Mouse (Mus musculus): ENCODE data around the gene Aacs. TPM values are rescaled to one million over a fixed set of nuclear protein-coding genes. Genes with fewer than 3 reads are reported as not detected.
A peak's percentile ranks its signal among the peaks of the same experiment; 100 is the strongest.
"Not testable (repeated sequence)": the region's sequence is repeated elsewhere in the genome, so short reads cannot be mapped to it uniquely, and the experiment has no call there.

The Aacs gene
- polyA plus RNA-seq, 1 experiment from 2014 or later, result 40.7 TPM

DNA sequence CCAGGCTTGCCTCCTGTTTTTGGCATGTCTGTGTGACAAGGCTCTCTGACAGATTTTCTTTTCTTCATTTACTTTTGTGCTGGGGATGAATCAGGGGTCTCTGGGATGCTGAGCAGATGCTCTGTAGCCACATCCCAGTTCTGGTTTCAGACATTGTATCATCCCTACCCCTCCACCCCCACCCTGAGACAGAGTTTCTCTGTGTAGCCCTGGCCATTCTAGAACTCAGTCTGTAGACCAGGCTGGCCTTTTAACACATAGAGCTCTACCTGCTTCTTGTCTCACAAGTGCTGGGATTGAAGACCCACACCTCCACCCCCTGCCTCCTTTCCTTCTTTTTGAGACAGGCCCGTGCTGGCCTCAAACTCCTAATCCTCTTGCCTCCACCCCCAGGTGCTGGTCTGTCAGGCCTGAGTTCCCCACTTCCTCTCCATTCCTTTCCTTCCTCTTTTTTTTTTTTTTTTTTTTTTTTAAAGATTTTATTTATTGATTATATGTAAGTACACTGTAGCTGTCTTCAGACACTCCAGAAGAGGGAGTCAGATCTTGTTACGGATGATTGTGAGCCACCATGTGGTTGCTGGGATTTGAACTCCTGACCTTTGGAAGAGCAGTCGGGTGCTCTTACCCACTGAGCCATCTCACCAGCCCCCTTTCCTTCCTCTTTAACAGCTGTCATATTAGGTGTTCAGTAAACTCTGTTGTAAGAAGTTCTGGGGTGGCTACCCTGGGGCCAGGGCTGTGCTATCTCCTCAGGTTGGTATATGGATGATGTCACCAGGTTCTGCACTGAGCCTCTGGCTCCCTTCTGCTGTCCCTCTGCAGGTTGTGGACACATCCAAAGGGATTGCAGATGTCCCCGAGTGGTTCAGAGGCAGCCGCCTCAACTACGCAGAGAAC lies 8.3 kb downstream of the Aacs start:
- no peak overlapping the region for H3K4me2 ChIP-seq
- no peak overlapping the region for H3K27ac ChIP-seq
- 73% methylated on average over 6 of the region's 6 CpGs for WGBS

DNA sequence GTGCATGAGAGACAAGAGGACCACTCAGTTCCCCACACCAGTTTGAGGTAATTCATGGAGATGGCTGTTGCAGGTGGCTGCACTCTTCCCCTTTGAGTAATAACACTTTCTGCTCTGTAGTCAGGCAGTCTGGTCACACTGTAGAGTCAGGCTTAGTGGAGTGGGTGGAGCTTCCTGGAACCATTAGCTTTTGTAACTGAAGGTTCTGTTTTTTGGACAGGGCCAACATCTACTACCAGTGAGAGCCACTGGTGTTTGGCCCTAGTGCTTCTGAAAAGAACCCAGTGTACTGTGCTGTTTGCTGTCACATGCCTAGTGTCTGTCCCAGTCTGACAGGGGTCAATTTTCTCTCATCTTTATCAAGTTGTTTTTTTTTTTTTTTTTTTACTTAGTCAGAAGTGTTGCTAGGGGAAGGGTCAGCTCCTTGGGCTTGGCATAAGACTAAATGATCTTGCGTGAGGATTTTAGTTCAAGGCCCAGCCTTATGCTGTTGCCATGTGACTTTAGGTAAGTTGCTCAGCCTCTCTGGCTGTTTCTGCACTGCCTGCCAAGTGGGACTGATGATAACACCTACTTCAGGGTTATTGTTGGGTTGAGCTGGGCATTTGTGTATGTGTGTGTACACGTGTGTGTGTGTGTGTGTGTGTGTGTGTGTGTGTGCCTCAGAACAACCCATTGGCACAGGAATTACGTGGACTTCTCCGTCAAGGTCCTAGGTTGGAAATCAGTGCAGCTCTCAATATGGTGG lies 9.6 kb downstream of the Aacs start:
- H3K4me3 ChIP-seq (replicated peaks), result no peak overlapping the region
- peaks cover 25% of the 10 kb centered on the region for H3K4me1 ChIP-seq
- H3K9me3 ChIP-seq (replicated peaks), result no peaks in the 10 kb centered on the region
- H3K9ac ChIP-seq, result no peak overlapping the region
- no peak for ATAC-seq (replicated peaks; ENCODE audit: low FRiP score)
- peaks cover 39% of the 10 kb centered on the region for H3K36me3 ChIP-seq
- H3K4me2 ChIP-seq, result no peak overlapping the region
- H3K27ac ChIP-seq, result no peak overlapping the region
- WGBS, result 90% methylated on average over 4 of the region's 4 CpGs
- H3K27me3 ChIP-seq, result no peaks in the 10 kb centered on the region

More for the DNA sequence above, 8.3 kb downstream of the Aacs start:
- Histone ChIP-seq H3K36me3 (peaks cover 32% of the 10 kb centered on the region), H3K9me3 (replicated peaks) (no peaks in the 10 kb centered on the region), H3K4me3 (replicated peaks) (no peak overlapping the region), H3K27me3 (no peaks in the 10 kb centered on the region), H3K4me1 (peaks cover 25% of the 10 kb centered on the region), H3K9ac (no peak overlapping the region)
- no peak for ATAC-seq (replicated peaks; ENCODE audit: low FRiP score)

DNA sequence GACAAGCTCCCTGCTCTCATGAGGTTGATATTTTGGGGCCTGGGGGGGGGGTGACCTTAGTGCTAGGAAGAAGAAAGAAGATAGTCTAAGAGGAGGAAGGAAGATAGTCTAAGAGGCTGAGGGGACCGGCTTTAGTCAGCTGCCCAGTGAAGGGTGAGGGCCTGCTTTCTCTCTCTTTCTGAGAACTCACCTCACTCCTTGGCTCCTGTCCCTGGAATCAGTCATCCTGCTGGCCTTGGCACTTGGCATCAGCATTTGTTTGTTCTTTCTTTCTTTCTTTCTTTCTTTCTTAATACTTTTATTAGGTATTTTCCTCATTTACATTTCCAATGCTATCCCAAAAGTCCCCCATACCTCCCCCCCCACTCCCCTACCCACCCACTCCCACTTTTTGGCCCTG lies 10.5 kb downstream of the Aacs start:
- peaks cover 20% of the 10 kb centered on the region for H3K4me1 ChIP-seq
- H3K27ac ChIP-seq, result no peak overlapping the region
- ATAC-seq (replicated peaks; ENCODE audit: low FRiP score), result no peak
- no peaks in the 10 kb centered on the region for H3K27me3 ChIP-seq
- H3K4me2 ChIP-seq, result no peak overlapping the region
- H3K36me3 ChIP-seq, result peaks cover 46% of the 10 kb centered on the region
- H3K9ac ChIP-seq, result no peak overlapping the region
- no peaks in the 10 kb centered on the region for H3K9me3 ChIP-seq (replicated peaks)
- no peak overlapping the region for H3K4me3 ChIP-seq (replicated peaks)
- 90% methylated on average over 1 of the region's 1 CpGs for WGBS

GRCm38 (mm10) chr5:125487375-125488115 lies 11.9 kb downstream of the Aacs start:
- peaks cover 55% of the 10 kb centered on the region for H3K36me3 ChIP-seq
- 37% methylated on average over 11 of the region's 11 CpGs for WGBS
- ATAC-seq (replicated peaks; ENCODE audit: low FRiP score), result peak; percentile 95
- H3K4me2 ChIP-seq, result peak overlapping the region; percentile 8
- no peak overlapping the region for H3K9ac ChIP-seq
- H3K4me3 ChIP-seq (replicated peaks), result no peak overlapping the region
- no peaks in the 10 kb centered on the region for H3K9me3 ChIP-seq (replicated peaks)
- H3K27me3 ChIP-seq, result no peaks in the 10 kb centered on the region
- peak overlapping the region; percentile 85 for H3K27ac ChIP-seq
- peaks cover 20% of the 10 kb centered on the region for H3K4me1 ChIP-seq

DNA sequence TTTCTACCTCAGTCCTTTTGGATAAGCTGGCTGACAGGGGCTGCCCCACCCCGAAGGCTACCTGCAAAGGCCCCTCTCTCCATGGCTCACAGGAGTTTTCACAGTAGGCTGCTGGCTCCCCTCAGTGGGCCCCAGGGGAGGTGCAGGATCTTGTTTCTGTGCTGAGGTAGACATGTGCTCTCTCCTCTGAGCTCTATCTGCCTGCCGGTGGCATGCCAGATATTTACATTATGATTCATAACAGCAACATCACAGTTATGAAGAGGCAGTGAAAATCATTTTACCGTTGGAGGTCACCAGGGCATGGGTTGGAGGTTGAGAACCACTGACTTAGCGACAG lies 12.5 kb downstream of the Aacs start:
- no peaks in the 10 kb centered on the region for H3K9me3 ChIP-seq (replicated peaks)
- H3K9ac ChIP-seq, result no peak overlapping the region
- H3K27ac ChIP-seq, result peak overlapping the region; percentile 85
- peaks cover 55% of the 10 kb centered on the region for H3K36me3 ChIP-seq
- peaks cover 20% of the 10 kb centered on the region for H3K4me1 ChIP-seq
- 41% methylated on average over 4 of the region's 4 CpGs for WGBS
- no peaks in the 10 kb centered on the region for H3K27me3 ChIP-seq
- peak overlapping the region; percentile 8; the same call in 1 of the 2 replicates for H3K4me2 ChIP-seq
- no peak overlapping the region for H3K4me3 ChIP-seq (replicated peaks)
- peak; percentile 78 for ATAC-seq (replicated peaks; ENCODE audit: low FRiP score)

DNA sequence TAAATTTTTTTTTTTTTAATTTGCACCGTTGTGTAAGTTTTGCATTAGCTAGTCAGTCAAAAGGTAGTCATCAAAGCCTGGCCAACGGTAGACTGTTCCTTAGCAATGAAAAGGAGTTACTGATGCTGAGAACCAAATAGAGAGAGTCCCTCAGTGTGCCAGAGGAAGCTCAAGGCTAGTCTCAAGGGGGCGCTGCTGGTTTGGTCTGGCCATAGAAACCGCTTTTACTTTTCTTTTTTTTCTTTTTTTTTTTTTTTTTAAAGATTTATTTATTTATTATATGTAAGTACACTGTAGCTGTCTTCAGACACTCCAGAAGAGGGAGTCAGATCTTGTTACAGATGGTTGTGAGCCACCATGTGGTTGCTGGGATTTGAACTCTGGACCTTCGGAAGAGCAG lies 13.3 kb downstream of the Aacs start:
- ATAC-seq (replicated peaks; ENCODE audit: low FRiP score); H3K9me3 ChIP-seq (replicated peaks); H3K4me2 ChIP-seq; H3K4me3 ChIP-seq (replicated peaks); H3K27me3 ChIP-seq; H3K9ac ChIP-seq; H3K27ac ChIP-seq: not testable (repeated sequence)
- peaks cover 20% of the 10 kb centered on the region for H3K4me1 ChIP-seq
- WGBS, result 90% methylated on average over 5 of the region's 5 CpGs
- peaks cover 51% of the 10 kb centered on the region for H3K36me3 ChIP-seq

GRCm38 (mm10) chr5:125491107-125491506 lies 15.5 kb downstream of the Aacs start:
- no peak overlapping the region for H3K27ac ChIP-seq
- no peaks in the 10 kb centered on the region for H3K27me3 ChIP-seq
- 92% methylated on average over 10 of the region's 10 CpGs for WGBS

GRCm38 (mm10) chr5:125492379-125493092 lies 16.9 kb downstream of the Aacs start:
- Histone ChIP-seq H3K4me3 (replicated peaks) (no peak overlapping the region), H3K9me3 (replicated peaks) (no peaks in the 10 kb centered on the region), H3K36me3 (peaks cover 48% of the 10 kb centered on the region), H3K9ac (no peak overlapping the region), H3K27me3 (no peaks in the 10 kb centered on the region), H3K4me2 (no peak overlapping the region), H3K27ac (no peak overlapping the region), H3K4me1 (peaks cover 12% of the 10 kb centered on the region)
- ATAC-seq (replicated peaks; ENCODE audit: low FRiP score), result no peak
- WGBS, result 70% methylated on average over 17 of the region's 17 CpGs

More at GRCm38 (mm10) chr5:125491107-125491506, 15.5 kb downstream of the Aacs start:
- Histone ChIP-seq H3K4me1 (peaks cover 20% of the 10 kb centered on the region), H3K4me2 (no peak overlapping the region), H3K4me3 (replicated peaks) (no peak overlapping the region), H3K9me3 (replicated peaks) (no peaks in the 10 kb centered on the region), H3K9ac (no peak overlapping the region), H3K36me3 (peaks cover 48% of the 10 kb centered on the region)
- no peak for ATAC-seq (replicated peaks; ENCODE audit: low FRiP score)

DNA sequence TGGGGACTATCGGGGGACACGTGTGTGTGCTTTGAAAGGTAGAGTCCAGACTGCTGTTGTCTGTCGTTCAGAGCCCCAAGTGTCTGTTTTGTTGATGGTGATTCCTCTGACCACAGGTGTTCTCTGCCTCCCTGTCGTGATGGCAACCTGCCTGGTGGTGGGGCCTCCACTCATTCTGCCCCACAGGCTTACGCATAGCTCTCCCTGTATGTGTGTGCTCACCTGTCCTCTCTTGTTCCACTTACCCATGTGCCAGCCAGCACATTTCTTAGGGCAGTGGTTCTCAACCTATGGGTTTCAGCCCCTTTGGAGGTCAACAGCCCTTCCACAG lies 17.4 kb downstream of the Aacs start:
- peaks cover 6% of the 10 kb centered on the region for H3K4me1 ChIP-seq
- no peak overlapping the region for H3K4me2 ChIP-seq
- H3K27ac ChIP-seq, result no peak overlapping the region
- no peak for ATAC-seq (replicated peaks; ENCODE audit: low FRiP score)
- peaks cover 48% of the 10 kb centered on the region for H3K36me3 ChIP-seq
- 76% methylated on average over 5 of the region's 5 CpGs for WGBS
- no peaks in the 10 kb centered on the region for H3K27me3 ChIP-seq
- no peak overlapping the region for H3K4me3 ChIP-seq (replicated peaks)
- H3K9me3 ChIP-seq (replicated peaks), result no peaks in the 10 kb centered on the region
- no peak overlapping the region for H3K9ac ChIP-seq

DNA sequence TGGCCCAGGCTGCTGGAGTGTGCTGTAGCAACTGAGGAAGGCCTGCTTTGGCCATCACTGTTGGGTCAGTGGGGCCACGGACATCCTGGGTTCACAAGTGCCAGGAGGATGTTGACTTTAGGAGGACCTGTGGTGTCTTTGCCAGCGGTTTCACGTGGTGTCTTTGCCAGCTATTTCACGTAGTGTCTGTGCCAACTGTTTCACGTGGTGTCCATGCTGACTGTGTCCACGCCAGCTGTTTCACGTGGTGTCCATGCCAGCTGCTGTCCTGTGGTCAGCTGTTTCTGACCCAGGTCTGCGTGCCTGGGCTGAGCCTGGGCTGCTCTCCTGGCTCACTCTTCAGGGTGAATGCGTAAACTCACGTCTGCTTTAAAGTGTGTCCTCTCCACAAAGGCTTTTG lies 20.0 kb downstream of the Aacs start:
- Histone ChIP-seq H3K27ac (no peak overlapping the region), H3K4me2 (no peak overlapping the region), H3K9me3 (replicated peaks) (no peaks in the 10 kb centered on the region), H3K36me3 (peaks cover 44% of the 10 kb centered on the region), H3K4me3 (replicated peaks) (no peak overlapping the region), H3K27me3 (no peaks in the 10 kb centered on the region), H3K4me1 (no peaks in the 10 kb centered on the region), H3K9ac (no peak overlapping the region)
- 88% methylated on average over 10 of the region's 10 CpGs for WGBS
- ATAC-seq (replicated peaks; ENCODE audit: low FRiP score), result no peak

GRCm38 (mm10) chr5:125497821-125498600 lies 22.4 kb downstream of the Aacs start:
- Histone ChIP-seq H3K4me3 (replicated peaks) (no peak overlapping the region), H3K9ac (no peak overlapping the region), H3K36me3 (peaks cover 23% of the 10 kb centered on the region), H3K4me1 (no peaks in the 10 kb centered on the region), H3K27me3 (no peaks in the 10 kb centered on the region), H3K9me3 (replicated peaks) (no peaks in the 10 kb centered on the region), H3K27ac (no peak overlapping the region), H3K4me2 (no peak overlapping the region)
- WGBS, result 70% methylated on average over 12 of the region's 12 CpGs
- ATAC-seq (replicated peaks; ENCODE audit: low FRiP score), result no peak; the same call in 1 of the 2 replicates
